Mouse (Mus musculus) G1E (cell line): ENCODE measurements around the gene Mxra7.

Source experiments
- CTCF ChIP-seq: IDR thresholded peaks from 2 replicates; pipeline ENCODE4 v1.5.1; 2012; ENCODE audit warnings: low read depth, low read length, inconsistent platforms, mixed read lengths
- GATA1 ChIP-seq: IDR thresholded peaks from 2 replicates; pipeline ENCODE4 v1.6.1; 2012; ENCODE audit warnings: borderline replicate concordance, low read length, inconsistent platforms, mixed read lengths
- GATA2 ChIP-seq: IDR thresholded peaks from 2 replicates; pipeline ENCODE4 v1.6.1; 2012; ENCODE audit warnings: low read depth, low read length, inconsistent platforms, borderline replicate concordance

- TF ChIP-seq CTCF (no peak), GATA2 (no peak), GATA1 (no peak)
Measured at GRCm38 (mm10) chr11:116826550-116827504, 1.0 kb downstream of the Mxra7 start.
